30 mouse cellular contexts compared by ENCODE assay signal in genomic region chr3:17541346-17541745, GRCm38 (mm10).
DNase-seq lines count a peak whose midpoint lies in the region; ATAC-seq and TF ChIP-seq lines count a peak whose summit lies in the region.
"Had no signal": no experiment of that assay in that cellular context is flagged by ENCODE, and none has a peak within 500 bp of the region (broad histone marks: within the 10 kb centered on the region; RNA-seq: fewer than 3 reads in every experiment).

No protein-coding gene starts in this region.

- no peak overlapping the region for H3K4me2 ChIP-seq in hindbrain, postnatal 0 days (ENCODE audit: low read depth, low read length)
- H3K4me2 ChIP-seq: embryonic facial prominence, embryonic 15.5 days; forebrain, embryonic 13.5 days; heart, embryonic 15.5 days; hindbrain, embryonic 14.5 days; kidney, embryonic 15.5 days; limb, embryonic 15.5 days; liver, embryonic 13.5 days; neural tube, embryonic 12.5 days had no signal

- ATAC-seq in hindbrain, postnatal 0 days: no peak
- ATAC-seq: forebrain, embryonic 13.5 days; inflammation-experienced regulatory T-cells, adult 6 months; lung, postnatal 0 days had no signal

- H3K36me3 ChIP-seq in hindbrain, postnatal 0 days (ENCODE audit: insufficient read depth, low read length): no peaks in the 10 kb centered on the region
- no peaks in the 10 kb centered on the region for H3K36me3 ChIP-seq in hindbrain, embryonic 10.5 days
- no peaks in the 10 kb centered on the region for H3K36me3 ChIP-seq in forebrain, embryonic 10.5 days (replicated peaks)
- H3K36me3 ChIP-seq: embryonic facial prominence, embryonic 10.5 days; embryonic facial prominence, embryonic 15.5 days; heart, embryonic 10.5 days; heart, embryonic 15.5 days; kidney, embryonic 15.5 days; limb, embryonic 15.5 days; liver, embryonic 13.5 days; neural tube, embryonic 12.5 days had no signal

- H3K9me3 ChIP-seq in hindbrain, postnatal 0 days (ENCODE audit: low read length): no peaks in the 10 kb centered on the region
- H3K9me3 ChIP-seq in hindbrain, embryonic 10.5 days: no peaks in the 10 kb centered on the region
- H3K9me3 ChIP-seq in forebrain, embryonic 10.5 days: peaks cover 3% of the 10 kb centered on the region; the same call in 1 of the 2 replicates
- H3K9me3 ChIP-seq: embryonic facial prominence, embryonic 10.5 days; embryonic facial prominence, embryonic 15.5 days; forebrain, embryonic 13.5 days; heart, embryonic 10.5 days; heart, embryonic 15.5 days; kidney, embryonic 15.5 days; limb, embryonic 15.5 days; liver, embryonic 13.5 days; neural tube, embryonic 12.5 days had no signal

- TF ChIP-seq CTCF in hindbrain, postnatal 0 days (IDR thresholded peaks at IDR 0.05; ENCODE audit: low read depth): no peak

- no peak overlapping the region for H3K27ac ChIP-seq in hindbrain, postnatal 0 days
- H3K27ac ChIP-seq in hindbrain, embryonic 10.5 days: no peak overlapping the region
- H3K27ac ChIP-seq in forebrain, embryonic 10.5 days: no peak overlapping the region
- H3K27ac ChIP-seq: embryonic facial prominence, embryonic 10.5 days; embryonic facial prominence, embryonic 15.5 days; forebrain, embryonic 13.5 days; heart, embryonic 10.5 days; heart, embryonic 15.5 days; hindbrain, embryonic 14.5 days; kidney, embryonic 15.5 days; limb, embryonic 15.5 days; liver, embryonic 13.5 days; macrophage; neural tube, embryonic 12.5 days had no signal

- H3K4me1 ChIP-seq in hindbrain, postnatal 0 days (ENCODE audit: insufficient read depth, low read length): no peaks in the 10 kb centered on the region
- H3K4me1 ChIP-seq in hindbrain, embryonic 10.5 days (replicated peaks): no peaks in the 10 kb centered on the region
- no peaks in the 10 kb centered on the region for H3K4me1 ChIP-seq in forebrain, embryonic 10.5 days
- H3K4me1 ChIP-seq: embryonic facial prominence, embryonic 10.5 days; embryonic facial prominence, embryonic 15.5 days; forebrain, embryonic 13.5 days; heart, embryonic 10.5 days; heart, embryonic 15.5 days; kidney, embryonic 15.5 days; limb, embryonic 15.5 days; liver, embryonic 13.5 days; neural tube, embryonic 12.5 days had no signal

- H3K27me3 ChIP-seq in hindbrain, postnatal 0 days (ENCODE audit: insufficient read depth, low read length): no peaks in the 10 kb centered on the region
- no peaks in the 10 kb centered on the region for H3K27me3 ChIP-seq in hindbrain, embryonic 10.5 days (ENCODE audit: insufficient read depth, poor library complexity, severe bottlenecking)
- H3K27me3 ChIP-seq in forebrain, embryonic 10.5 days (ENCODE audit: poor library complexity, severe bottlenecking): no peaks in the 10 kb centered on the region
- H3K27me3 ChIP-seq: embryonic facial prominence, embryonic 15.5 days; forebrain, embryonic 13.5 days; heart, embryonic 15.5 days; kidney, embryonic 15.5 days; limb, embryonic 15.5 days; liver, embryonic 13.5 days; neural tube, embryonic 12.5 days had no signal

- H3K4me3 ChIP-seq in hindbrain, postnatal 0 days (ENCODE audit: low read length): no peak overlapping the region
- no peak overlapping the region for H3K4me3 ChIP-seq in hindbrain, embryonic 10.5 days
- H3K4me3 ChIP-seq in forebrain, embryonic 10.5 days: no peak overlapping the region
- H3K4me3 ChIP-seq: embryonic facial prominence, embryonic 10.5 days; embryonic facial prominence, embryonic 15.5 days; forebrain, embryonic 13.5 days; heart, embryonic 10.5 days; heart, embryonic 15.5 days; kidney, embryonic 15.5 days; limb, embryonic 15.5 days; liver, embryonic 13.5 days; myocyte; neural tube, embryonic 12.5 days had no signal

- no peak overlapping the region for H3K9ac ChIP-seq in hindbrain, postnatal 0 days (replicated peaks; ENCODE audit: low read length)
- H3K9ac ChIP-seq: embryonic facial prominence, embryonic 15.5 days; forebrain, embryonic 13.5 days; heart, embryonic 15.5 days; hindbrain, embryonic 14.5 days; kidney, embryonic 15.5 days; limb, embryonic 15.5 days; liver, embryonic 13.5 days; neural tube, embryonic 12.5 days had no signal

- DNase-seq in hindbrain, postnatal 0 days (ENCODE audit: low spot score): peak; percentile 48
- no peak for DNase-seq in hindbrain, embryonic 10.5 days (ENCODE audit: low spot score)
- DNase-seq in cerebellum, adult 11-12 months: peak; percentile 15
- DNase-seq in cerebellum, adult 9-11 months: peak; percentile 44
- no peak for DNase-seq in layer of hippocampus, postnatal 10 days (ENCODE audit: low spot score in 2 of 2)
- no peak for DNase-seq in forebrain, embryonic 10.5 days (ENCODE audit: extremely low spot score, low spot score)
- DNase-seq in urinary bladder, postnatal 25 days (ENCODE audit: low spot score): no peak
- DNase-seq: adrenal gland, postnatal 14 days; gastrocnemius, postnatal 10 days; kidney, adult 11 months; kidney, postnatal 25 days; liver, embryonic 13.5 days; lung, adult 18-20 months; midbrain, embryonic 14.5 days; right cerebral cortex, adult 18-20 months; spleen, adult 18-20 months; thymus, postnatal 14 days had no signal

Comparison
In these comparisons a context has a peak if more than half of its experiments do, and no peak if none do; other contexts are left out.
1. DNase-seq: peak in hindbrain, postnatal 0 days (single experiment), cerebellum, adult 11-12 months (single experiment) and cerebellum, adult 9-11 months (single experiment); none in hindbrain, embryonic 10.5 days (single experiment), layer of hippocampus, postnatal 10 days (0 of 2), forebrain, embryonic 10.5 days (single experiment) and urinary bladder, postnatal 25 days (single experiment).